Mouse (Mus musculus) thymus, postnatal 36 days (tissue): ENCODE results near the gene Fam69a.
"Not testable (repeated sequence)": the region's sequence is repeated elsewhere in the genome, so short reads cannot be mapped to it uniquely, and the experiment has no call there.

ENCODE experiments used
- DNase-seq, 2 experiments: peaks; one replicate each; pipeline ENCODE4 v3.0.0; 2022; ENCODE audit warnings: mixed read lengths in 2 of 2

Fam69a gene

GRCm38 (mm10) chr5:107986967-107987834, at the start of gene Fam69a:
Gene Fam69a, minus strand, starts transcription at chr5:107987085.
- peak; percentile 91 to 93 for DNase-seq

GRCm38 (mm10) chr5:108035523-108035922, 48.6 kb upstream of the Fam69a start:
- no peak for DNase-seq

- no peak for DNase-seq
Measured at GRCm38 (mm10) chr5:108034194-108034593, 47.3 kb upstream of the Fam69a start.

- DNase-seq = no peak
Measured at GRCm38 (mm10) chr5:108031267-108031666, 44.4 kb upstream of the Fam69a start.

- DNase-seq = no peak
Measured at GRCm38 (mm10) chr5:108029968-108030367, 43.1 kb upstream of the Fam69a start.

GRCm38 (mm10) chr5:108028797-108029536, 42.1 kb upstream of the Fam69a start:
- not testable (repeated sequence) for DNase-seq

GRCm38 (mm10) chr5:108028230-108028629, 41.3 kb upstream of the Fam69a start:
- no peak for DNase-seq

GRCm38 (mm10) chr5:108021346-108021745, 34.5 kb upstream of the Fam69a start:
- no peak for DNase-seq

- no peak for DNase-seq
Measured at GRCm38 (mm10) chr5:108019367-108019766, 32.5 kb upstream of the Fam69a start.

- no peak for DNase-seq
Measured at GRCm38 (mm10) chr5:108017232-108017631, 30.3 kb upstream of the Fam69a start.

GRCm38 (mm10) chr5:108015422-108015821, 28.5 kb upstream of the Fam69a start:
- DNase-seq = no peak

- no peak for DNase-seq
Measured at GRCm38 (mm10) chr5:108014173-108014572, 27.3 kb upstream of the Fam69a start.

GRCm38 (mm10) chr5:108009721-108010120, 22.8 kb upstream of the Fam69a start:
- DNase-seq = no peak

- no peak for DNase-seq
Measured at GRCm38 (mm10) chr5:108005134-108005533, 18.2 kb upstream of the Fam69a start.

- DNase-seq = no peak
Measured at GRCm38 (mm10) chr5:108002734-108003133, 15.8 kb upstream of the Fam69a start.

- DNase-seq = peak; percentile 61 to 66
Measured at GRCm38 (mm10) chr5:108000776-108001548, 14.1 kb upstream of the Fam69a start.

GRCm38 (mm10) chr5:107997717-107998116, 10.8 kb upstream of the Fam69a start:
- no peak for DNase-seq

GRCm38 (mm10) chr5:107995936-107996335, 9.1 kb upstream of the Fam69a start:
- no peak for DNase-seq

GRCm38 (mm10) chr5:107987835-107988251, 958 bp upstream of the Fam69a start:
- no peak for DNase-seq

- DNase-seq = peak; percentile 71 to 73
Measured at GRCm38 (mm10) chr5:107986255-107986966, 474 bp downstream of the Fam69a start.

GRCm38 (mm10) chr5:107983946-107984345, 2.9 kb downstream of the Fam69a start:
- DNase-seq = no peak

GRCm38 (mm10) chr5:107982016-107982415, 4.9 kb downstream of the Fam69a start:
- no peak for DNase-seq
